Mouse (Mus musculus): Measurements from ENCODE around the gene Smarcd1. TPM values are rescaled to one million over a fixed set of nuclear protein-coding genes. Genes with fewer than 3 reads are reported as not detected.

The Smarcd1 gene
- polyA plus RNA-seq, 2 experiments, result 4.4 to 6.7 TPM

GRCm38 (mm10) chr15:99729056-99729783 is 27.3 kb downstream of the Smarcd1 start:
- Histone ChIP-seq H3K27me3 (ENCODE audit: control insufficient read depth, insufficient read depth, low read length) (no peaks in the 10 kb centered on the region), H3K27ac (no peak overlapping the region), H3K9ac (replicated peaks) (no peak overlapping the region), H3K4me1 (replicated peaks; ENCODE audit: control insufficient read depth in 2 of 2, insufficient read depth in 2 of 2, low read length in 1 of 2) (peaks cover 2 to 9% of the 10 kb centered on the region in 2 experiments; a peak in 2 of 4 replicates), H3K9me3 (ENCODE audit: control insufficient read depth, low read length) (no peaks in the 10 kb centered on the region), H3K4me2 (ENCODE audit: low read depth) (no peak overlapping the region), H3K36me3 (replicated peaks; ENCODE audit: control insufficient read depth, insufficient read depth, low read depth) (peaks cover 11% of the 10 kb centered on the region), H3K4me3 (ENCODE audit: insufficient read depth in 1 of 2, low read depth in 2 of 2, low read length in 2 of 2) (no peak overlapping the region)
- WGBS (ENCODE audit: insufficient replicate concordance), result 93% methylated on average over 3 of the region's 4 CpGs
- ATAC-seq (ENCODE audit: insufficient read depth), result no peak
- no peak for DNase-seq (ENCODE audit: low read depth in 3 of 3, low spot score in 3 of 3)
- TF ChIP-seq CTCF (IDR thresholded peaks at IDR 0.05; ENCODE audit: low read depth), result peak; percentile 46; the same call in 1 of the 2 replicates
- TF ChIP-seq EP300 (IDR thresholded peaks at IDR 0.05; ENCODE audit: low read depth), result no peak

- no peak for DNase-seq (ENCODE audit: low read depth in 3 of 3, low spot score in 3 of 3)
- Histone ChIP-seq H3K4me3 (ENCODE audit: insufficient read depth in 1 of 2, low read depth in 2 of 2, low read length in 2 of 2) (no peak overlapping the region), H3K36me3 (replicated peaks; ENCODE audit: control insufficient read depth, insufficient read depth, low read depth) (peaks cover 11% of the 10 kb centered on the region), H3K9me3 (ENCODE audit: control insufficient read depth, low read length) (no peaks in the 10 kb centered on the region), H3K27ac (no peak overlapping the region), H3K4me1 (replicated peaks; ENCODE audit: control insufficient read depth in 2 of 2, insufficient read depth in 2 of 2, low read length in 1 of 2) (peaks cover 2 to 4% of the 10 kb centered on the region in 2 experiments; a peak in 2 of 4 replicates), H3K27me3 (ENCODE audit: control insufficient read depth, insufficient read depth, low read length) (no peaks in the 10 kb centered on the region), H3K9ac (replicated peaks) (no peak overlapping the region), H3K4me2 (ENCODE audit: low read depth) (no peak overlapping the region)
- TF ChIP-seq CTCF (IDR thresholded peaks at IDR 0.05; ENCODE audit: low read depth) (no peak), EP300 (IDR thresholded peaks at IDR 0.05; ENCODE audit: low read depth) (no peak)
- 78% methylated on average over 2 of the region's 2 CpGs for WGBS (ENCODE audit: insufficient replicate concordance)
- no peak for ATAC-seq (ENCODE audit: insufficient read depth)
Observed at GRCm38 (mm10) chr15:99731167-99731566, 29.2 kb downstream of the Smarcd1 start.

GRCm38 (mm10) chr15:99731678-99732077 is 29.7 kb downstream of the Smarcd1 start:
- TF ChIP-seq CTCF (IDR thresholded peaks at IDR 0.05; ENCODE audit: low read depth) (no peak), EP300 (IDR thresholded peaks at IDR 0.05; ENCODE audit: low read depth) (no peak)
- 80% methylated on average over 3 of the region's 3 CpGs for WGBS (ENCODE audit: insufficient replicate concordance)
- DNase-seq (ENCODE audit: low read depth in 3 of 3, low spot score in 3 of 3), result no peak

DNA sequence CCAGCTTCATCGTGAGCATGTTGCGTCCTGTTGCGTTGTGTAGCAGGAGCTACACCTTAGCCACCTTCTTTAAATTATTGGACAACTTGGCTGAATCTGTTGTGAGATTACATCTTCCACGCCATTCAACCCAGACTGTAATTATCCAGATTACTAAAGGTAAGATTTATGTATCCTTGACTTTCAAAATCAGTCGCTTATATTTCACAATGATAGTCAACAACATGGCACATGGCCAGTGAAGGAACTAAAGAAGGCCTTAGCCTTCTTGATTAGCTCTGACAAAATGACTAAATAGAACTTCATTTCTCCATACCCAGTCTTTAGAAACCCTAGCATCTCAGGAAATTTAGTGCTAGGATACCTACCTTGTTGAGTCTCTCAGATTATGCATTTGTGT is 31.3 kb downstream of the Smarcd1 start:
- Histone ChIP-seq H3K36me3 (replicated peaks; ENCODE audit: control insufficient read depth, insufficient read depth, low read depth) (peaks cover 5% of the 10 kb centered on the region), H3K4me3 (ENCODE audit: insufficient read depth in 1 of 2, low read depth in 2 of 2, low read length in 2 of 2) (no peak overlapping the region), H3K9me3 (ENCODE audit: control insufficient read depth, low read length) (no peaks in the 10 kb centered on the region), H3K4me1 (replicated peaks; ENCODE audit: control insufficient read depth in 2 of 2, insufficient read depth in 2 of 2, low read length in 1 of 2) (no peaks in the 10 kb centered on the region), H3K9ac (replicated peaks) (no peak overlapping the region), H3K27me3 (ENCODE audit: control insufficient read depth, insufficient read depth, low read length) (no peaks in the 10 kb centered on the region), H3K4me2 (ENCODE audit: low read depth) (no peak overlapping the region), H3K27ac (no peak overlapping the region)
- TF ChIP-seq CTCF (IDR thresholded peaks at IDR 0.05; ENCODE audit: low read depth) (no peak), EP300 (IDR thresholded peaks at IDR 0.05; ENCODE audit: low read depth) (no peak)
- WGBS (ENCODE audit: insufficient replicate concordance), result 83% methylated on average over 5 of the region's 5 CpGs
- ATAC-seq (ENCODE audit: insufficient read depth) (no peak), DNase-seq (ENCODE audit: low read depth in 3 of 3, low spot score in 3 of 3) (no peak)

More at GRCm38 (mm10) chr15:99731678-99732077, 29.7 kb downstream of the Smarcd1 start:
- no peak overlapping the region for H3K4me2 ChIP-seq (ENCODE audit: low read depth)
- H3K27ac ChIP-seq, result no peak overlapping the region
- no peaks in the 10 kb centered on the region for H3K9me3 ChIP-seq (ENCODE audit: control insufficient read depth, low read length)
- peaks cover 0 to under 1% of the 10 kb centered on the region in 2 experiments; a peak in 2 of 4 replicates for H3K4me1 ChIP-seq (replicated peaks; ENCODE audit: control insufficient read depth in 2 of 2, insufficient read depth in 2 of 2, low read length in 1 of 2)
- no peak for ATAC-seq (ENCODE audit: insufficient read depth)
- H3K4me3 ChIP-seq (ENCODE audit: insufficient read depth in 1 of 2, low read depth in 2 of 2, low read length in 2 of 2), result no peak overlapping the region
- H3K36me3 ChIP-seq (replicated peaks; ENCODE audit: control insufficient read depth, insufficient read depth, low read depth), result peaks cover 11% of the 10 kb centered on the region
- H3K27me3 ChIP-seq (ENCODE audit: control insufficient read depth, insufficient read depth, low read length), result no peaks in the 10 kb centered on the region
- H3K9ac ChIP-seq (replicated peaks), result no peak overlapping the region

GRCm38 (mm10) chr15:99735631-99736030 is 33.7 kb downstream of the Smarcd1 start:
- TF ChIP-seq EP300 (IDR thresholded peaks at IDR 0.05; ENCODE audit: low read depth) (no peak), CTCF (IDR thresholded peaks at IDR 0.05; ENCODE audit: low read depth) (no peak)
- Histone ChIP-seq H3K9me3 (ENCODE audit: control insufficient read depth, low read length) (no peaks in the 10 kb centered on the region), H3K27ac (no peak overlapping the region), H3K4me1 (replicated peaks; ENCODE audit: control insufficient read depth in 2 of 2, insufficient read depth in 2 of 2, low read length in 1 of 2) (no peaks in the 10 kb centered on the region), H3K27me3 (ENCODE audit: control insufficient read depth, insufficient read depth, low read length) (no peaks in the 10 kb centered on the region), H3K4me3 (ENCODE audit: insufficient read depth in 1 of 2, low read depth in 2 of 2, low read length in 2 of 2) (no peak overlapping the region), H3K9ac (replicated peaks) (no peak overlapping the region), H3K36me3 (replicated peaks; ENCODE audit: control insufficient read depth, insufficient read depth, low read depth) (no peaks in the 10 kb centered on the region), H3K4me2 (ENCODE audit: low read depth) (no peak overlapping the region)
- 79% methylated on average over 2 of the region's 2 CpGs for WGBS (ENCODE audit: insufficient replicate concordance)
- DNase-seq (ENCODE audit: low read depth in 3 of 3, low spot score in 3 of 3), result no peak
- no peak for ATAC-seq (ENCODE audit: insufficient read depth)

Measured in liver, embryonic 14.5 days (tissue).